Mouse (Mus musculus) ES-Bruce4 (cell line): Measurements from ENCODE around the gene Ccsap.

ENCODE experiments used
- CTCF ChIP-seq: IDR thresholded peaks from one replicate; pipeline ENCODE4 v1.8.1; 2011; ENCODE audit warnings: low read depth, low read length
- EP300 ChIP-seq: IDR thresholded peaks from 2 replicates; pipeline ENCODE4 v1.6.1; 2011; ENCODE audit warnings: low read depth, low read length; ENCODE audit not compliant: insufficient read depth

DNA sequence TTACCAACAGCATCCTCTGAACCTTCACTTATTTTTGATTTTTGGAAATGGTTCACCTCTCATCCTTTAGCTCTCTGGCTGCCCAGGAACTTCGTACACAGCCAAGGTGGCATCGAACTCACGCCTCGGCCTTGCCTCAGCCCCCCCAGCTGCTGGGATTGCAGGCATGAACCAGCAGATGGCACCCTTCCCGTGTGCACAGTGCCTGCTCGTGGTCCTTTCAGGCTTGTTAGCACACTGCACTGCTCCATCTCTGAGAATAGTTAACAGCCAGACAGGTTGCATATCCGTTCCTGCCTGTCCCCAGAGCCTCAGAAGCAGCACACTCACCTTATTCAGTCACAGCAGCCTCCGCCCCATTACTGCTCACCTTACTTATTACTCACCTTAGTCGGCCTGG, 34.0 kb downstream of the Ccsap start:
- TF ChIP-seq CTCF (peak; percentile 97), EP300 (0 out of 2 replicates have a peak, but pooled peaks have one; percentile 27)
